Mouse (Mus musculus) CD4-positive helper T cell, adult 2 months (primary cell): Measurements from ENCODE around the gene Otop3.

Experiments used
- DNase-seq: peaks from one replicate; pipeline ENCODE4 v3.0.0-alpha.2; 2012; ENCODE audit warnings: low read depth, missing footprints, low spot score

The Otop3 gene

GRCm38 (mm10) chr11:115334531-115334930 is at the start of gene Otop3:
Otop3 (plus strand) TSS chr11:115334731.
- no peak for DNase-seq

GRCm38 (mm10) chr11:115285282-115285681 is 49.2 kb upstream of the Otop3 start:
- DNase-seq, result no peak

GRCm38 (mm10) chr11:115286201-115286993 is 48.1 kb upstream of the Otop3 start:
- DNase-seq, result no peak

- DNase-seq, result no peak
These were observed 47.1 kb upstream of the Otop3 start for GRCm38 (mm10) chr11:115287386-115287785.

DNA sequence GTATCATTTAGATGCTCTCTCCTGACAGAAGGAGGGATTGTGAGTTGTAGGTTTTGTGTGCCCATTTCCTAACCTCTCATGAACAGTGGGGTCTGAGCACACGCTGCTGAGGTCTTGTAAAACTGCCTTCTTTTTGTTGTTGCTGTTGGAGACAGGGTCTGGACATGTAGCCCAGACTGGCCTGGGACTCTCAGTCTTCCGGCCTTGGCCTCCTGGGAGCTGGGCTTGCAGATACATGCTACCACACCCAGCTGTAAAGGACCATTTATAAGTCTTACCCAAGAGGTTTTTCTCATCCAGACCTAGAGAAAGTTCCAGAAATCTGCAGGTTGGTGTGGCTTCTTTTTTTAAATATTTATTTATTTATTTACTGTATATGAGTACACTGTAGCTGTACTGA is 46.2 kb upstream of the Otop3 start:
- DNase-seq, result no peak

- DNase-seq, result no peak
These were observed 44.6 kb upstream of the Otop3 start for GRCm38 (mm10) chr11:115289885-115290284.

DNA sequence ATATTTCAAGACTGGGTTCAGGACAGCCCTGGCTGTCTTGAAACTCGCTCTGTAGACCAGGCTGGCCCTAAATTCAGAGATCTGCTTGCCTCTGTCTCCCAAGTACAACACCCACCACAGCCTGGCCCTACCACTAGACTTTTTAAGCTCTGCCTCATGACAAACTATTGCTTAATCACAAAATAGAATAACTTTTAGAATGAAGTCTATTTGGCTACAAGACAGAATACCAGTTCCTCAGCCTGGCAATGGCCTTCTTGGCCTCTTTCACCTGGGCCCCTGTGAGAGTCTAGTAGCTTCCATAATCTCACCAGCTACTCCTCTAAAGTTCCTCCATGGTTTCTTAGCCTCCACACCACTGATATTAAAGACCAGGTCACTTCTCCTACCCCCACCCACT is 44.2 kb upstream of the Otop3 start:
- no peak for DNase-seq

DNA sequence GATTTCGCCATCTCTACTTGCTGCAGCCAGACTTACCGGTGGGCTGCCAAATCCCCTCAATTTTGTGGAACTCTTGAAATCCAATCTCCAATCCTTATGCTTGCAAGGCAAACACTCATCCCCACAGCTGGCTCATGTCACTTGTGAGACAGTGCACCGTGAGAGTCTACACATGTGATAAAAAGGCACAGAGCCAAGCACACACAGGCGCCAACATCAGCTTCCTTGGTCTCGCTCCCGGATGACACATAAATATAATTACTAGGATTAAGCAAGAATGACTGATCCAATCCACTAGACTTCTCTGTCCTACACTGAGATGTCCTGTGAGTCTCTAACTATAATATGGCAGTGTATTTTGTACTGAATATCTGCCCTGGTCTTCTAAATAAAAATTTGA is 43.6 kb upstream of the Otop3 start:
- DNase-seq, result no peak

DNA sequence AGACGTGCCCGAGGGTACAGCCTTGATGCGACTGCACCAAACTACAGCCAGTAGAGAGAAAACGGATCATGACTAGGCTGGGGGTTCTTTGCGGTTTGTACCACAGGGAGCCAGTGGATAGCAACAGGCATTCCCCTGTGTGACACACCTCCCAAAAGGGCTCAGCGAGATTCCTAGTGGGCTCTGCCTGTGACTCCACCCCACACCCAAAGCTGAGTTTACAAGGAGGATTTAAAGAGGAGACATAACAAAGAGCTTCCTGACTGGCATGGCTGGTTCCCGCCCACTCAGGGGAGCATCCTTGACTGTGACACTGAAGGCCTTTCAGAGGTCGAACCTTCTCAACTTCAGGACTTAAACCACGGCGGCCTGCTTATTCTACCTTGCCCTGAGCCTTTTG is 43.0 kb upstream of the Otop3 start:
- no peak for DNase-seq

DNA sequence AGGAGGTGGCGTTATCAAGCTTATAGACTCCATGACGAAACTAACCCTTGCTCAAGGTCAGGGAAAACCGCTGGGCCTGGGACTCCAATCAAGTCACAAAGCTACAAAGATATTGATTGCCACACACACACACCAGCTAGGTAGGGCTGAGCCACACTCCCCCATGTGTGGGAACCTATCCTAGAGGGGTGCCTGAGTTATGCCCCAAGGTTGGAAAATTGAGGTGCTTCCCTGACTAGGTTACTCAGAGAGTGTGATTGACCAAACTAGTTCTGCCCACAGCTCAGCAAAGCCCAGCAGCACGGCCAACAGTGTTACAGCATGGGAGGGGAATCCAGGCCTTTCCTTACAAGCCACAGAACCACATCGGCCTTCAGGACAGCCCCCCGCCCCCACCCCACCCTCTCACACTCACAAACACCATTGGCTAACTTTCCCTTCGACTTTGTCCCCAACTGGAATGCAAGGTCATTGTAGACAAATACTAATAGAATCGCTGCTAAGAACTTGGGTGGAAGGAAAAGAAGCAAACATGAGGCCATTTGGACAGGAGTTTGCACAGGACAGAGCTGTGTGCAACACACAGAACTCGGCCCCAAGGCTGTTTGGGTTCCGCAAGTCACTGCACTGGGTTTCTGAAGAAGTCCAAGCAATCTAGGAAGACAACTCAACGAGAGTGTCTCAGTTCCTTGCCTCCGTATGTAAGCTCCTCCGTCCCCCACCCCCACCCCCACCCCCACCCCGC is 41.7 kb upstream of the Otop3 start:
- DNase-seq, result no peak

GRCm38 (mm10) chr11:115295939-115296338 is 38.6 kb upstream of the Otop3 start:
- no peak for DNase-seq

DNA sequence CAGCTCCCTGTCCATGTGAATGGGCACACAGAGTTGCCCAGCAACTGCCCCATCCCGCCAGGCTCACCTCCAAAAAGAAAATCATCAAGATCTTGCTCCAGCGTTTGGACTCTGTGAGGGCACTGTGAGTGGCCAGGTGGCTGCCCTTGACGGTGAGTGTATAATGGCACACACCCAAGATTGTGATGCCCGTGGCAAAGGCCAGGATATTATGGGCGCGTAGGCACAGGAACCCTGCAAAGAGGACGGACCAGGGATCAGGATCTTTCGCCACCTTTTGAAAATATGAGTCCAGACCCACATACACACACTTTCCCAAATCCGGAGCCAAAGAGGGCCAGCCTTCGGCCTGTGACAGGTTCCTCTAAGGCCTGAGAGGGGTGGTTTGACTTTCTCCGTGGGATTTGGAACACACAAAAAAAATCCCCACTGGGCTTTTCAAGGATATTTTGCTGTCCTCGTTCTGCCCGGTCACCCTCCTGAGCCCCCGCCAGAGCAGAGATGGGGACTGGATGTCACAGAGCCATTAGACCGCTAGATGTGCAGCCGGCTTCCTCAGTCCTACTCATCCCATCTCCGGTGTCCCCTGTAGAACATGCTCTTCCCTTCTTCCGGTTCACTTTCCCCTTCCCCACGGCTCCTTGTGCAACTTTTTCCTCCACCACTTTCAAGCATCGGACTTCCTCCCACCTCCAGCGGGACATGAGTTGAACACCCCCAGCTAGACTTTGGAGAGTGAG is 37.9 kb upstream of the Otop3 start:
- no peak for DNase-seq

GRCm38 (mm10) chr11:115297214-115297826 is 37.2 kb upstream of the Otop3 start, which contains the start of gene Fads6:
Fads6 (minus strand) TSS chr11:115297663.
- peak; percentile 84 for DNase-seq

DNA sequence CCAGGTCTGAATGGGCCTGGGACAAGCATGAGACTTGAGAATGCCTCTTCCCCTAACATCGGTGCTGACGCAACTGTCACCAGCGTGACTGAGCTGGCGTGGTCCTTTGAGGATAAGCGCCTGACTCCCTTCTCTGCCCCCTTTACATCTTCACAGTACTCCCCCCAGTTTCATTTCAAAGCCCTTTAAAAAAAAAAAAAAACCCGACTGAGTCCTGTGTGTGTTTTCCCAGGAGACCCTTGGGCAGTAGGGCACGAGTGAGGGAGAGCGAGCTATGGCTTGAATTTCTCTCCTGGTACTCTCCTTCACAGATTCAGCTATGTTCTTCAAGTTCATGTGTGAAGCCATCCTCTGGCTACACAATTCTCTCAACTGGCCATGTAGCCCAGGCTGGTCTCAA is 36.4 kb upstream of the Otop3 start:
- DNase-seq, result no peak

DNA sequence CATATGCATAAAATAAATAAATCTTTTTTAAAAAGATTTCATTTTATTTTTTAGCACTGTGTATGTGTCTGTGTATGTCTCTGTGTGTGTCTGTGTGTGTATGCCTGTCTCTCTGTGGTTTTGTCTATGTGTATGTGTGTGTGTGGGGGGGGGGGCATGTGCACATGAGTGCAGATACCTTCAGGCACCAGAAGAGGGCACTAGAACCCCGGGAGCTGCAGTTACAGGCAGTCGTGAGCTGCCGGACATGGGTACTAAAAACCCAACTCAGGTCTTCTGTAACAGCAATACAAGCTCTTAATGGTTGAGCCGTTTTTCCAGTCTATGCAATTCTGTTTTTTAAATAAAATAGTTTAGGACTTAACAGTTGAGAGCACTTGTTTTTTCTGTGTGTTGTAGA is 33.8 kb upstream of the Otop3 start:
- DNase-seq, result no peak

DNA sequence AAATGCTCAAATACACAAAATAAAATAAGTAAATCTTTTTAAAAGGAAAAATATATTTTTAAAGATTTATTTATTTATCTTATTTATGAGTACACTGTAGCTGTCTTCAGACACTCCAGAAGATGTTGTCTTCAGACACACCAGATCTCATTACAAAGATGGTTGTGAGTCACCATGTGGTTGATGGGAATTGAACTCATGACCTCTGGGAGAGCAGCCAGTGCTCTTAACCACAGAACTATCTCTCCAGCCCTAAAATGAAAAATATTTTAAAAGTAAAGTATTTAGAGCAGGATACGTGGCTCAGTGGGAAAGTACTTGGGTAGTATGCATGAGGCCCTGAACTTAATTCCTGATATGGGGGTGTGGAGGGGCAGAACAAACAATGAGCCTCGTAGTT is 33.2 kb upstream of the Otop3 start:
- no peak for DNase-seq

GRCm38 (mm10) chr11:115303167-115303566 is 31.4 kb upstream of the Otop3 start:
- DNase-seq, result no peak

DNA sequence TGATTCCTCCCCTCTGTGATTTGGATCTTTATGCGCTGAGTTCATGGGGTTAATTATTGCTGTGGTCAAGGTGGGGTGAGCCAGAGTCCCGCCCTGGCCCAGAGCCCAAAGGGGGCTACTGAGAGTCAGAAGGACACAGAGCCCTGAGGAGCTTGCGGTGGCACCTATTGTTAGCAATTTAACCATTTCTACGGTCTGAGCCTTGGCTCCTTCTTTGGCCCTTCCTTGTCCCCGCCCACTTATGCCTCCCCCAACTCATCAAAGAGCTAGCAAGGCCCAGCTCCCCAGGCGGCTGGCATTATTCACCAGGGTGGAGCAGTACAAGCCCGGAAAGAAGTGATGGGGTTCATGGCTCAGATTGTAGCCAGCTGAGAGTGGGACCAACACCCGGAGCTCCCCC is 27.7 kb upstream of the Otop3 start, which contains the start of gene Otop2:
Otop2 (plus strand) TSS at position 301 of the 400 bp plus-strand sequence.
- no peak for DNase-seq

- DNase-seq, result no peak
These were observed 25.8 kb upstream of the Otop3 start for GRCm38 (mm10) chr11:115308781-115309180.

DNA sequence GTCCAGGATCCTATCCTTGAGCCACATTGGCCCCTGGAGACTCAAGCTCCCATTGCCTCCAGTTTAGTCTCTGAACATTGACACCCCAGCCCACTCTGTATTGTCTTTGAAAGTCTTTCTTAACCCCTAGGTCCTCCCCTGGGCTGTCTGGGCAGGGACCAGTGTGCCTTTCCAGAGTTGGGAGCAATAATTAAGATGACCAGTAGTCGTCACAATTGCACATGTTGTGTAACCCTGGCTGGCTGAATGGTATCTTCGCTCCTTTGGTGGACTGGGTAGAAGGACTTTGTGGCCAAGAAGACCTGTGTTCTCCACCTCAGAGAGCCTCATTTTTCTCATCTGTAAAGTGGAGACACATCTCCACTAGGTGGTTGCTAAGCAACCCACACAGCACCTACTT is 20.3 kb upstream of the Otop3 start:
- no peak for DNase-seq

- no peak for DNase-seq
These were observed 17.3 kb upstream of the Otop3 start for GRCm38 (mm10) chr11:115317204-115317603.
